ENCODE assay signal across 8 mouse cellular contexts in genomic region chr16:18234671-18235388, GRCm38 (mm10). TPM values are rescaled to one million over a fixed set of nuclear protein-coding genes. Genes with fewer than 3 reads are reported as not detected.
DNase-seq lines count a peak whose midpoint lies in the region; ATAC-seq and TF ChIP-seq lines count a peak whose summit lies in the region.

TSS of gene Zdhhc8 (minus strand) at chr16:18235136.

- H3K4me1 ChIP-seq in forebrain, embryonic 13.5 days, result peaks cover 42% of the 10 kb centered on the region
- H3K4me1 ChIP-seq in neural tube, embryonic 14.5 days (ENCODE audit: control insufficient read depth, insufficient read depth, low read length), result peaks cover 19% of the 10 kb centered on the region
- H3K4me1 ChIP-seq in thymus, adult 2 months (replicated peaks; ENCODE audit: control insufficient read depth, insufficient read depth, low read length), result peaks cover 50% of the 10 kb centered on the region

- peak within 1 kb of the TSS; percentile 91 for H3K9ac ChIP-seq in forebrain, embryonic 13.5 days
- H3K9ac ChIP-seq in neural tube, embryonic 14.5 days (replicated peaks; ENCODE audit: low read depth, low read length), result peak within 1 kb of the TSS; percentile 94

- H3K36me3 ChIP-seq in forebrain, embryonic 13.5 days (ENCODE audit: poor library complexity, severe bottlenecking), result peaks cover 25% of the 10 kb centered on the region
- H3K36me3 ChIP-seq in neural tube, embryonic 14.5 days (ENCODE audit: control insufficient read depth, insufficient read depth, low read length), result peaks cover 16% of the 10 kb centered on the region
- peaks cover 5% of the 10 kb centered on the region for H3K36me3 ChIP-seq in thymus, adult 2 months (ENCODE audit: control insufficient read depth, insufficient read depth, low read length)

- peak within 1 kb of the TSS; percentile 92 for H3K4me2 ChIP-seq in forebrain, embryonic 13.5 days
- peak within 1 kb of the TSS; percentile 86 for H3K4me2 ChIP-seq in neural tube, embryonic 14.5 days (ENCODE audit: low read depth, low read length)

- no peaks in the 10 kb centered on the region for H3K27me3 ChIP-seq in forebrain, embryonic 13.5 days
- no peaks in the 10 kb centered on the region for H3K27me3 ChIP-seq in neural tube, embryonic 14.5 days (ENCODE audit: control insufficient read depth, insufficient read depth, low read length)
- H3K27me3 ChIP-seq in thymus, adult 2 months (ENCODE audit: control insufficient read depth, insufficient read depth, low read length), result no peaks in the 10 kb centered on the region

- intact Hi-C loops in heart, postnatal 14 days (cut with DNase I), result no loop called here

- DNase-seq in CD8-positive naive resting alpha-beta T cell, adult 2 months (ENCODE audit: low read depth in 2 of 2, low spot score in 2 of 2), result peak; percentile 24 to 41
- DNase-seq in brain, adult 2 months (ENCODE audit: low read depth, low spot score), result peak; percentile 92
- DNase-seq in heart, postnatal 14 days, result peak; percentile 82 to 88
- DNase-seq in large intestine, adult 2 months (ENCODE audit: low read depth, low spot score), result no peak
- peak; percentile 80 to 81 for DNase-seq in lung, adult 18-20 months
- peak; percentile 65 for DNase-seq in thymus, adult 2 months

- H3K4me3 ChIP-seq in forebrain, embryonic 13.5 days, result peak within 1 kb of the TSS; percentile 86
- H3K4me3 ChIP-seq in neural tube, embryonic 14.5 days (ENCODE audit: low read depth, low read length), result peak within 1 kb of the TSS; percentile 84
- peak within 1 kb of the TSS; percentile 80 for H3K4me3 ChIP-seq in thymus, adult 2 months (ENCODE audit: control insufficient read depth, insufficient read depth, low read length)

- no peaks in the 10 kb centered on the region for H3K9me3 ChIP-seq in forebrain, embryonic 13.5 days (replicated peaks)
- H3K9me3 ChIP-seq in neural tube, embryonic 14.5 days (ENCODE audit: control insufficient read depth, low read length), result no peaks in the 10 kb centered on the region

- 0 out of 2 replicates have a peak, but pooled peaks have one; percentile 5 for TF ChIP-seq CTCF in thymus, adult 2 months (IDR thresholded peaks at IDR 0.05; ENCODE audit: borderline replicate concordance, control insufficient read depth, extremely low read depth, insufficient read depth, low read length, poor library complexity)

- WGBS in forebrain, embryonic 13.5 days, result 1% methylated on average over 57 of the region's 79 CpGs
- 1% methylated on average over 78 of the region's 79 CpGs for WGBS in large intestine, adult 2 months
- WGBS in neural tube, embryonic 14.5 days, result 1% methylated on average over 54 of the region's 79 CpGs
- under 1% methylated on average over 73 of the region's 79 CpGs for WGBS in thymus, adult 2 months

- TF ChIP-seq POLR2A in thymus, adult 2 months (IDR thresholded peaks at IDR 0.05; ENCODE audit: control insufficient read depth, extremely low read depth, insufficient read depth, low read length, poor library complexity), result no peak

- ATAC-seq in forebrain, embryonic 13.5 days, result peak; percentile 81
- peak; percentile 83 for ATAC-seq in neural tube, embryonic 14.5 days (ENCODE audit: low read depth)

- H3K27ac ChIP-seq in forebrain, embryonic 13.5 days, result peak within 1 kb of the TSS; percentile 88
- peak within 1 kb of the TSS; percentile 91 for H3K27ac ChIP-seq in neural tube, embryonic 14.5 days (ENCODE audit: low read depth, low read length)
- peak within 1 kb of the TSS; percentile 85 for H3K27ac ChIP-seq in thymus, adult 2 months (ENCODE audit: control insufficient read depth, insufficient read depth, low read length)

RNA-seq across cellular contexts. Expression of gene Zdhhc8, which starts in this region (rescaled TPM):
- polyA plus RNA-seq in forebrain, embryonic 13.5 days (2015; fragmentation: Nextera tagmentation; extraction: Ambion mirVana), result 7.7 and 8.4 TPM in 2 replicates
- total RNA-seq in heart, postnatal 14 days (2021), result 10 to 100 TPM; 26.4 to 29.6 TPM
- 11.5 and 13.0 TPM in 2 replicates for polyA plus RNA-seq in large intestine, adult 2 months (2012; rRNA removed)
- polyA plus RNA-seq in neural tube, embryonic 14.5 days (2014; fragmentation: Nextera tagmentation; extraction: Ambion mirVana), result 12.2 and 13.9 TPM in 2 replicates
- 316 and 374 TPM in 2 replicates for polyA plus RNA-seq in thymus, adult 2 months (2012; rRNA removed)

Comparison
In these comparisons a context has a peak if more than half of its experiments do, and no peak if none do; other contexts are left out.
1. RNA of gene Zdhhc8 (polyA plus RNA-seq): 316 to 374 TPM in thymus, adult 2 months; 12.2 to 13.9 TPM in neural tube, embryonic 14.5 days, 11.5 to 13.0 TPM in large intestine, adult 2 months and 7.7 to 8.4 TPM in forebrain, embryonic 13.5 days; every median in the first group is over 10 times any median in the second.
2. Peak in every context shown above with its lines, with median percentiles within 50 percentile points of each other: H3K27ac ChIP-seq and H3K4me3 ChIP-seq.